10 mouse cellular contexts compared by ENCODE assay signal in the genomic region with DNA sequence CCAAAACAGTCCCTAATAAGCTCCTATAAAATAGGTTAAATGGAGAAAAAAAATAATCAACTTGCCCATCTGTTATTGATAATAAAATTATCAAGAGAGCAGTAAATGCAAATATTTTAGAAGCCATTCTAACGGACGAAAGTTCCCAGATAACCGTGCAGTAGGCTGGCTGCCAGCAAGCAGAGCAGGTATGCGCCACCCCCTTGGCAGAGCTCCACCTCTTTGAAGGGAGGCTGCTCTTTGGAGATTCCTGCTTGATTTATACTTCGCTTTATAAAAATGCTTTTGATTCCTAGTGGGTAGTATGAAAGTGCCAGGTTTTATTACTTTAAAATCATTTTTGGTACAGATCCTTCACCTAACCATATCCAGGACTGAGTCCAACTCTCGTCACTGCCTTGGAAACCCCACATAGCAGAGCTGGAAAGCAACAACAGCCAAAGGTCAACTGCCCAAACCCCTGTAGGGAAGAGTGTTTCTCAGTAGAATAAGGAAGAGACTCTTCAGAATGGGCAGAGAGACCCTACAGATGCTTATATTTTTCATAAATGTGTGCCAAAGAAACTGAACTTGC.
A peak's percentile ranks its signal among the peaks of the same experiment; 100 is the strongest.
DNase-seq lines count a peak whose midpoint lies in the region; ATAC-seq lines count a peak whose summit lies in the region.
"Had no signal": no experiment of that assay in that cellular context is flagged by ENCODE, and none has a peak within 500 bp of the region (broad histone marks: within the 10 kb centered on the region; RNA-seq: fewer than 3 reads in every experiment).

No protein-coding gene starts in this region.

- no peak overlapping the region for H3K4me3 ChIP-seq in hindbrain, embryonic 16.5 days (ENCODE audit: low read length)
- H3K4me3 ChIP-seq in hindbrain, embryonic 10.5 days, result no peak overlapping the region
- H3K4me3 ChIP-seq: erythroblast, embryonic 14.5 days; lung, embryonic 15.5 days had no signal

- no peaks in the 10 kb centered on the region for H3K36me3 ChIP-seq in hindbrain, embryonic 16.5 days (ENCODE audit: control insufficient read depth, insufficient read depth, low read length)
- no peaks in the 10 kb centered on the region for H3K36me3 ChIP-seq in hindbrain, embryonic 10.5 days
- H3K36me3 ChIP-seq: lung, embryonic 15.5 days had no signal

- no peak overlapping the region for H3K9ac ChIP-seq in hindbrain, embryonic 16.5 days (ENCODE audit: low read depth, low read length)
- H3K9ac ChIP-seq: lung, embryonic 15.5 days had no signal

- H3K9me3 ChIP-seq in hindbrain, embryonic 16.5 days (ENCODE audit: control insufficient read depth, low read length), result no peaks in the 10 kb centered on the region
- H3K9me3 ChIP-seq in hindbrain, embryonic 10.5 days, result no peaks in the 10 kb centered on the region
- H3K9me3 ChIP-seq: lung, embryonic 15.5 days had no signal

- WGBS in hindbrain, embryonic 16.5 days, result 29% methylated on average over 6 of the region's 6 CpGs
- WGBS in hindbrain, embryonic 10.5 days, result 58% methylated on average over 6 of the region's 6 CpGs

- ATAC-seq in hindbrain, embryonic 16.5 days, result no peak
- ATAC-seq in CD4-positive, CD25-positive, alpha-beta regulatory T cell, adult 4 months, result no peak

- no peak overlapping the region for H3K27ac ChIP-seq in hindbrain, embryonic 16.5 days (ENCODE audit: low read depth, low read length)
- H3K27ac ChIP-seq in hindbrain, embryonic 10.5 days, result no peak overlapping the region
- H3K27ac ChIP-seq: lung, embryonic 15.5 days had no signal

- peak overlapping the region; percentile 4; the same call in 1 of the 2 replicates for H3K4me2 ChIP-seq in hindbrain, embryonic 16.5 days (ENCODE audit: low read length)
- H3K4me2 ChIP-seq: lung, embryonic 15.5 days had no signal

- peaks cover 38% of the 10 kb centered on the region for H3K4me1 ChIP-seq in hindbrain, embryonic 16.5 days (ENCODE audit: control insufficient read depth, insufficient read depth, low read depth, low read length)
- peaks cover 15% of the 10 kb centered on the region for H3K4me1 ChIP-seq in hindbrain, embryonic 10.5 days (replicated peaks)

- no peak for DNase-seq in hindbrain, embryonic 10.5 days (ENCODE audit: low spot score)
- DNase-seq in adrenal gland, adult 8-10 months, result peak; percentile 71
- DNase-seq in cerebellum, adult 8-10 months, result peak; percentile 82
- peak; percentile 84 for DNase-seq in kidney, postnatal 14 days
- DNase-seq in spleen, postnatal 36 days (ENCODE audit: low spot score in 2 of 2), result no peak
- DNase-seq in spleen, adult 12 weeks (ENCODE audit: low spot score), result no peak

- no peaks in the 10 kb centered on the region for H3K27me3 ChIP-seq in hindbrain, embryonic 16.5 days (replicated peaks; ENCODE audit: control insufficient read depth, insufficient read depth, low read length)
- H3K27me3 ChIP-seq in hindbrain, embryonic 10.5 days (ENCODE audit: insufficient read depth, poor library complexity, severe bottlenecking), result no peaks in the 10 kb centered on the region
- H3K27me3 ChIP-seq: lung, embryonic 15.5 days had no signal

Comparison
In these comparisons a context has a peak if more than half of its experiments do, and no peak if none do; other contexts are left out.
1. DNase-seq: peak in adrenal gland, adult 8-10 months (single experiment), cerebellum, adult 8-10 months (single experiment) and kidney, postnatal 14 days (single experiment); none in hindbrain, embryonic 10.5 days (single experiment), spleen, postnatal 36 days (0 of 2) and spleen, adult 12 weeks (single experiment).